Mouse (Mus musculus) layer of hippocampus, adult 2 months (tissue): ENCODE results near the gene Dzip1l. TPM values are rescaled to one million over a fixed set of nuclear protein-coding genes. Genes with fewer than 3 reads are reported as not detected.

Source experiments
- DNase-seq, 2 experiments: peaks; one replicate each; pipeline ENCODE4 v3.0.0; 2022; ENCODE audit warnings: low spot score in 2 of 2
- H3K27ac ChIP-seq: fragments of 200-600 bp; 2 replicates; pipeline ENCODE4 v1.8.1; 2022
- H3K4me3 ChIP-seq: fragments of 200-600 bp; 2 replicates; pipeline ENCODE4 v1.8.1; 2022; ENCODE audit warnings: mild to moderate bottlenecking
- CTCF ChIP-seq: fragments of 200-600 bp; conservative IDR thresholded peaks from 2 replicates; pipeline ENCODE4 v1.8.1; 2022; ENCODE audit warnings: antibody characterized with exemption, mild to moderate bottlenecking, moderate library complexity
- total RNA-seq, 2 experiments: library from RNA; stranded (reverse); gene quantifications; 2 replicates each; pipeline ENCODE4 v1.2.3; 2021

The Dzip1l gene
- total RNA-seq, 2 experiments from 2014 or later, result 24.1 to 24.4 TPM

DNA sequence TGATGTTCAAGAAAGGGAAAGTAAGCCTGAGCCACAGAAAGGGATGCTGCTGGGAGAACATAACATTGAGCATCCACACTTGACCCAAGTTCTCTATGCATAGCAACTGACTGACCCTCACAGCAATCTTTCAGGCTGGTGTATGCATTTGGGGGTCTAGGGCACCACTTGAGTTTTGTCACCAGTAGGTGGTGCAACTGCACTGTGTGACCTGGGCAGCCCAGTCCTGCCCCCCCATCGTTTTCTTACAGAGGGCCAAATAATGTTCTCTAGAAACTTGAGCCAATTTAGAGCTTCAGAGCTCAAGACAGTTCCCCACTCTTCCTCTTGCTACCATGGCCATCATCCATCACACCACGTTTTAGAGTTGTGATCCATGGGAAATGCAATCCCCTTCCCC is 42.3 kb downstream of the Dzip1l start:
- H3K4me3 ChIP-seq, result no peak overlapping the region
- peak; percentile 66 for TF ChIP-seq CTCF
- H3K27ac ChIP-seq, result no peak overlapping the region
- DNase-seq, result no peak

- TF ChIP-seq CTCF, result no peak
- H3K4me3 ChIP-seq, result no peak overlapping the region
- DNase-seq, result no peak
Observed at GRCm38 (mm10) chr9:99675714-99676113, 46.4 kb downstream of the Dzip1l start.

DNA sequence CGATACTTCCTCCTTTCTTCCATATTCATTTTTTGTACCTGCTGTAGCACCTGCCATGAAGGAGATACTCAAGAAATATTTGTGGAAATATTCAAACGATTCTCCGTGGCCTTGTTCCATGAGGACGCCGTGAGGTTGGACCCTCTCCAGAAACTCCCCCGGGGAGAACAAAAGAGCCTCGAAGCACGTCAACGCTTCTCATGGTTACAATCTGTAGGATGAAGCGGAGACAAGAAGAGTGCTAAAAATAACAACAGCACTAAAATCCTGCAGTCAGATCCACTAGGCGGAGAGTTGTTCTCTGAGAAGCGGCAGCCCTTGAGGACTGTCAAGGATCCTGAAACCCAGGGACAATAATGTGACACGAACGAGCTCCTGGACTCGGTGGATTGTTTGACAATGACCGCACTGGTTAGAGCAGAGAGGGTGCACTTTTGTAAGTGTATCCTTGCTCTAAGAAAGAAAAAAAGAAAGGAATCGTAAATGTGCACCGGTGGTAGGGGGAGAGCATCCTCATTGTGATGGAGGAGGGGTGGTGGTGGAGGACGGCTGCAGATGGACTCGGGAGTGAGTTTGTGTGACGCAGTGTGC is 52.8 kb downstream of the Dzip1l start:
- TF ChIP-seq CTCF, result peak; percentile 37
- peak in 1 of 2 experiments; percentile 41 for DNase-seq
- H3K4me3 ChIP-seq, result peak overlapping the region; percentile 2; the same call in 1 of the 2 replicates
- H3K27ac ChIP-seq, result no peak overlapping the region; the same call in 1 of the 2 replicates

More at GRCm38 (mm10) chr9:99675714-99676113, 46.4 kb downstream of the Dzip1l start:
- no peak overlapping the region for H3K27ac ChIP-seq

DNA sequence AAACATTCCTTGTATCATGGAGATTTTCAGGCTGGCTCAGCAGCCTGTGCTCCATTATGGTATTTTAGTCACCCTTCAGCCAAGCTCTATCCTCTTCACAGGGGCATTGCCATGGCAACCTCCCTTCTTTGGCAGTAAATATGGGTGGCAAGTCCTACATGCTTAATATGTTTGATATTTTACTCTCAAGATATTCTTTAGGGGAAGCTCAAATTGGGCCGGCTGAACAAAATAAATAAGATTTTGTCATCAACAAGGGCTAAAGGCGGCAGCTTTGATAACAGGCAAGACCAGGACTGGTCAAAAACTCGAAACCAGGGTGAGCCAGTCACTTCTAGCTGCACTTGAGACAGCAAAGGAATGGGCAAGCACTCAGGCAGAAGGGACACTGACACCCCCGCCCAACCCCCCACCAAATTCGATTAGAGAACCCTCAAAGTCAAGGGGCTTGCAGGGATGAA is 55.8 kb downstream of the Dzip1l start:
- Histone ChIP-seq H3K4me3 (no peak overlapping the region), H3K27ac (no peak overlapping the region)
- TF ChIP-seq CTCF, result no peak
- DNase-seq, result peak in 1 of 2 experiments; percentile 56

- no peak for DNase-seq
- Histone ChIP-seq H3K4me3 (no peak overlapping the region), H3K27ac (no peak overlapping the region)
- TF ChIP-seq CTCF, result no peak
Observed at GRCm38 (mm10) chr9:99685536-99686231, 56.4 kb downstream of the Dzip1l start.

DNA sequence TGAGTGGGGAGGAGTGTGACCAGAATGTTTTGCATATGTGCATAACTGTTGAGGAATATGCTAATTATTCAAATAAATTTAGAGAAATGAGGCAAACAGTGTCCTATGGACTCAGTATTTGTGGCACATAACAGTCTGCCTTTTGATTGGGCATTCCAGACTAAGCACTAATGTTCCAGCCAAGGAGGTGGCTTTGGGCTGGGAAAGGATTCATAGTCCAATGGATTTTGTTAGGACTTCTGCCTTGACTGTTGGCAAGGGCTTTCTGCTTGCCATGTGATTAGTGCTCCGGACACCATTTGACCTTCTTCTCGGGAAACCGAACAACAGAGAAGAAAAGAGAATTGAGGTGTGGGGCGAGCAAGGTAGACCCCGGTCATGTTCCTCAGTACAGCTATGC is 60.5 kb downstream of the Dzip1l start:
- Histone ChIP-seq H3K4me3 (no peak overlapping the region), H3K27ac (no peak overlapping the region)
- DNase-seq, result no peak
- no peak for TF ChIP-seq CTCF

GRCm38 (mm10) chr9:99690386-99690785 is 61.1 kb downstream of the Dzip1l start:
- TF ChIP-seq CTCF, result no peak
- DNase-seq, result no peak
- Histone ChIP-seq H3K4me3 (no peak overlapping the region), H3K27ac (no peak overlapping the region)

- TF ChIP-seq CTCF, result no peak
- no peak for DNase-seq
- H3K27ac ChIP-seq, result no peak overlapping the region
- H3K4me3 ChIP-seq, result no peak overlapping the region
Observed at GRCm38 (mm10) chr9:99694961-99695360, 65.7 kb downstream of the Dzip1l start.

- DNase-seq, result no peak
- TF ChIP-seq CTCF, result no peak
- Histone ChIP-seq H3K27ac (no peak overlapping the region), H3K4me3 (no peak overlapping the region)
Observed at GRCm38 (mm10) chr9:99699752-99700389, 70.6 kb downstream of the Dzip1l start.

DNA sequence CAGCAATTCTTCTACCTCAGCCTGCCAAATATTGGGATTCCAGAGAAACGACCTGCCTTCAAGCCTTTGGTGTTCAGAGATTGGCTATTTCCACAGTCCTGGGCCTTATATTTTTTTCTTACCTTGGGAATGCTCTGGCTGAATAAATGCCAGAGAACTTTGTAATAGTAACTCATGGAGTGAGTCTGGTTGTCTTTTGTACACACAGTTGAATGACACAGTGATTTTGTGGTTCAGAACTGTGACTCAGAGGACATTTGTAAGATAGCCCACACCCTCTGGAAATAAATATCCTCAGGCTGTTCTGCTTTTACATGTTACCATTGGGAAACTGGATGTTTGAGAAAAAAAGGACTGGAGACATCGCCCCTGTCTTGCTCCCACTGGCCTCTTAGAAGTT is 71.9 kb downstream of the Dzip1l start:
- Histone ChIP-seq H3K4me3 (no peak overlapping the region), H3K27ac (no peak overlapping the region)
- no peak for TF ChIP-seq CTCF
- DNase-seq, result no peak

DNA sequence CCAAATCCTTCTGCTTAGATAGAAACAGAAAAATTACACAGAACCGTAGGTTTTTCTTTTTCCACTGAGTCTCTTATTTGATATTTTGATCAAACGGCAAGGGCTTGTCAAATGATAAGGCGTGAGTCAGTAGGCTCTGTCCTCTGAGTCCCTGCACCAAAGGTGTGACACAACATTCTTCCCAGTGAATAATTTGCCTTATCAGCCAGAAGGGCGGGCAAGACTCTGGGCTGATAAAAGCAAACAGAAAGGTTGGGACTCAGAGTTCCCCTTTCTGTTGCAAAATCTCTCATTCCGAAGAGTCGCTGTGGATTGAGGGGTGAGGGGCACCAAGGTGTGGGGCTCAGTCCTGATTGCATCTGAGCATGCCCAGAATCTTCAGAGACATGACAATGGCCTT is 72.9 kb downstream of the Dzip1l start:
- no peak for DNase-seq
- TF ChIP-seq CTCF, result no peak
- Histone ChIP-seq H3K27ac (no peak overlapping the region), H3K4me3 (no peak overlapping the region)

DNA sequence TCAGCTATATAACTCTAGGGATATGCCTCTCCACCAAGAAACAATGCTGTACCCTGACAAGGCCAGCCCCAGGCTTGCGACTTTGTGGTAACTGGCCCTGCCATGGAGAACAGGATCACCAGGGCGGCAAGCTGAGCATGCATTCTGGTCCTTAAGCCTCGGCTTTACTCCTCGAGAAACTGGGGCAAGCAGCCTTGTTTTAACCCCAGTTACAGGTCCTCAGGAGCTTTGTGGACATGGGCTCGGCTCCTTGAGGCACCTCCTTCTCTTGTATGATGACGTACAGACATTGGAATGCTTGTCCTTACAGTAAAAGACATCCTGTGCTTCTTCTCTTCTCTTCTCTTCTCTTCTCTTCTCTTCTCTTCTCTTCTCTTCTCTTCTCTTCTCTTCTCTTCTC is 74.4 kb downstream of the Dzip1l start:
- Histone ChIP-seq H3K4me3 (no peak overlapping the region), H3K27ac (no peak overlapping the region)
- TF ChIP-seq CTCF, result no peak
- no peak for DNase-seq

- TF ChIP-seq CTCF, result no peak
- no peak overlapping the region for H3K27ac ChIP-seq
- DNase-seq, result no peak
- H3K4me3 ChIP-seq, result no peak overlapping the region
Observed at GRCm38 (mm10) chr9:99706264-99706663, 77.0 kb downstream of the Dzip1l start.
